Mouse (Mus musculus) ZHBTc4 (cell line): ENCODE measurements around the gene Tmbim7.

Experiments
- DNase-seq: peaks from one replicate; pipeline ENCODE4 v3.0.0-alpha.2; 2011; ENCODE audit warnings: low read depth, low spot score

Gene Tmbim7

DNA sequence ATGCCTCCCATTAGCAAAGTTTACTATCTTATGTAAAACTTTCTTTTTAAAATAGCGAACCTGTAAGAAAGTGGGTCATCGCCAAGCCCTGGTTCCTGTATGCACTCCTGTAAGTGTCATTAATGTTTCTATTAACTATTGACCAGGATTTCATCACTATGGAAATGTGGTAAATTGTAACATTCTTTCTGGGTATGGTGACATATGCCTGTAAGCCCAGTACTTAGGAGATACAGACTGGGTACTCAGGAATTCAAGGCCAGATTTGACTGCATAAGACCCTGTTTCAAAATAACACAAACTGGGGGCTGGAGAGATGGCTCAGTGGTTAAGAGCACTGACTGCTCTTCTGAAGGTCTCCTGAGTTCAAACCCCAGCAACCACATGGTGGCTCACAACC is 14.2 kb downstream of the Tmbim7 start:
- DNase-seq = no peak

DNA sequence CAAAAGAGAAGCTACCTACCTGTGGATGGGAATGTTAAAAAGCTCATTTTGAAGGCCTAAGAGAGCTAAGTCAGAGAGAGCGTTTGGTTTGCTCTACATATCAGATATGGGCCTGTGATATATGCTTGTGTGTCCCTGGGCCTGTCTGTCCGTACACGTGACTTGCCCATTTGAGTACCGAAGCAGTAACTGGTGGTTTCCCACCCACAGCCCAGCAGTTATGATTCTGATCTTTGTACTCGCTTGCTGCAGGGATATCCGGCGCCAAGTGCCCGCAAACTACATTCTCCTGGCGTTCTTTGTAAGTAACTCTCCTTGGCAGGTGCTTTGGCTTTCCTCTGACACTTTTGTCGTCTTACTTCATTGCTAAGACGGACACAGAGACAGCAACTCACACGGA is 15.6 kb downstream of the Tmbim7 start:
- no peak for DNase-seq

DNA sequence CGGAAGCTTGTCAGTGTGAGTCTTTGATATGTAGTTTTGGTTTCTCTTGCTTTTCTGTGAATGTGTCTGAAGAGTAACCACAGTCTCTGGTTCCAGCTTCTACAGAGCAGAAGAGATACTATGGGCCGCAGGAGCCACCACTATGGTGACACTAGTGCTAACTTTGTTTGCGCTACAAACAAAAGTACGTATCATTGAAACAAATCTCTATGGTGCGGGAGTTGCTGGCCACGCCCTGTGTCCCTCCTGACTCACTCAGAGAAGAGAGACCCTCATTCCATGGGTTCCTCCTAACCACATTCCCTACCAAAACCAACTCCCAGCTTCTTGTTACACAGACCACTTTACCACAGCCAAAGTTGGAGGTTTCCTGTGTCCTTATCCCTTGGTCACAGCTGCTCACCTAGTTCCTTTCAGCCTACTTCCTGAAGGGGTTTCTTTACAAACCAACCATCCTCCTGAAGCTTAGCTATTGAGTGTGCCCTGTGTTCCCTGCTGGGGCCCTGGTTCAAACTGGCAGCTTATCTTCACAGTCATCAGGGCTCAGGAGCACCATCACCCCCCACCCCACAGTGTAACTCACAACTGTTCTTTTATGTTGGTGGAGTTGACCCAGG is 19.1 kb downstream of the Tmbim7 start:
- peak; percentile 30 for DNase-seq

- DNase-seq = no peak
Observed at GRCm38 (mm10) chr5:3688298-3688697, 37.3 kb downstream of the Tmbim7 start.

- DNase-seq = no peak
Observed at GRCm38 (mm10) chr5:3691283-3691682, 40.3 kb downstream of the Tmbim7 start.

DNA sequence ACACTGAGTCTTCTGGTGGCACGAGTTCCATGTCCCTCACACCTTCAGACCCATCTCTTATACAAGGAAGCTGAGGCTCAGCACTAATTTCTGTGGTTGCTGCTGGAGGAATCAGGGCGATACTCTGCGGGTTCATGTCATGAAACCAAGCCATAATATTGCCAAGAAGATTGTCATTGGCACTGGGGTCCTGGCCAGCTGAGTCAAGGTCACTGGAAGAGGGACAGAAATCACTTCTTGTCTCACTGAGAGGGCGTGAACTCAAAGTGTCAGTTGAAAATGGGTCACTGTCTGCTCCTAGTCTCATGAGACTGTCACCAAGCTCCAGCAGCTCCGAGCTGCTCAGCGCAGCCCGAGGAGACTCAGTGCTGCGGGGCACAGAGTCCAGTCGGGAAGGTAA is 42.0 kb downstream of the Tmbim7 start:
- DNase-seq = no peak

GRCm38 (mm10) chr5:3695191-3695590 is 44.2 kb downstream of the Tmbim7 start:
- DNase-seq = no peak

DNA sequence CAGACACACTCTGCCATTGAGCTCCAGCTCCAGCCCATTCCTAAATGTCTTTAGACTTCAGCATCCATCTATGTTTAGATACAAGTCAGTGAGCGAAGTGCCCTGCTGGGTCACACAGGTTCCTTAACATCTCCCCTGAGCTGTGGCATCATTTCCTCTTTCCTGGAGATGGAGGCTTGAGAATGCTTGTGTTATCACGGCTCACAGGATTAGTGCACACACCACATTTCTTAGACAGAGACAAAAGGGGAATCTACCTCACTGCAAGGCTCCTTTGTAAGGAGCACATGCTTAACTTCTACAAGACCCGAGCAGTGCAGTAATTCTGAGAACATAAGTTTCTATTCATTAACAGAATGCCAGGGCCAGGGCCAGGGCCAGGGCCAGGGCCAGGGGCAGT is 45.0 kb downstream of the Tmbim7 start:
- DNase-seq = no peak

DNA sequence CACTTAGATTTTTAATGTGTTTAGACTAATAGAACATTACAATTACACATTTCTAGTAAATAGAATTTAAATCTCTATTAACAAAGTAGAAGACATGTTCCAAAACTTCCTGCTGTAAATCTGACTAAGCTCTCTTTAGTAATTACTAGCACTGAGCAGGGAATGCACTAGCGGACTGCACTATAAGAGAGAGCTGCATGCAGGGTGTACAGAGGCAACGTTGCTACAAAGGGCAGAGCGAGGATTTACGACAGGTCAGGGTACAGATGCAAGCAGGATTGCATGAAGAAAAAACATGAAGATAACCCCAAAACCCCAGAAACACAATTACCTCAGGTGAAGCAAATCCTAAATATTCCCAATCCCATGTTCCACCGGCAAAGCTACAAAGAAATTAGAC is 49.0 kb downstream of the Tmbim7 start:
- no peak for DNase-seq

- DNase-seq = no peak
Observed at GRCm38 (mm10) chr5:3702180-3702579, 51.2 kb downstream of the Tmbim7 start.

DNA sequence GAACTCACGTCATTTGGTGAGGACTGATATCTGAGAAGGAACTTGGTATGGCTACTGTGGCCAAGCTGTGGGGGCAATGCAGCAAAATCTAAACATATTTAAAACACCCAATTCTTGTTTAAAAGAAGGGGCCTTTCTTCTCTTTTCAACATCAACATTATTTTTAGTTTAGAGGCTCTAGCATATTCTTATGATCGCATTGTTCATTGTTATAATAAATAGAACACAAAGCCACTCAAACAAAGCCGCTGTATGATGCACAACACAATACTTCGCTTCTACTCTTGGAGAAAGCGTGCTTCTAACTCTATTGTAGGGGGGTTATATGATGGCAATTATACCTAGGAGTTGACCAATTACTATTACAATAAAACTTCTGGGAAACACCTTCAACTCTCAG is 64.8 kb downstream of the Tmbim7 start:
- no peak for DNase-seq

- no peak for DNase-seq
Observed at GRCm38 (mm10) chr5:3719371-3719770, 68.4 kb downstream of the Tmbim7 start.

DNA sequence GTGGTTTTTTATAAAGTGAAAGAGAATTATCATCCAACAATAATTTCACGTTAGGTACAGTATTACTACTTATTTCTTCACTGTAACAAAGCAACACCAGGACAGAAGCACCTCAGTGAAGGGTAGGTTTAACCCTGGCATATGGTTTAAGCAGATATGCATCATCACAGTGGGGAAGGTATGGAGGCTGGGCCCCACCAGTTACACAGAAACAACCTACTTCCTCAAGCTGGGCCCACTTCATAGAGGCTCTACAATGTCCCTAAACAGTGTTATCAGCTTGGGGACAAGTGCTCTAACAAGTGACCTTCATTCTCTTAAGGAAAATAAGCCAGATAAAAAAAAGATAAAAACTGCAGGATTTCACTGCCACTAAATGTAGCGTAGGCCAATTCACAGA is 71.9 kb downstream of the Tmbim7 start:
- DNase-seq = no peak

- DNase-seq = no peak
Observed at GRCm38 (mm10) chr5:3723415-3723814, 72.4 kb downstream of the Tmbim7 start.

DNA sequence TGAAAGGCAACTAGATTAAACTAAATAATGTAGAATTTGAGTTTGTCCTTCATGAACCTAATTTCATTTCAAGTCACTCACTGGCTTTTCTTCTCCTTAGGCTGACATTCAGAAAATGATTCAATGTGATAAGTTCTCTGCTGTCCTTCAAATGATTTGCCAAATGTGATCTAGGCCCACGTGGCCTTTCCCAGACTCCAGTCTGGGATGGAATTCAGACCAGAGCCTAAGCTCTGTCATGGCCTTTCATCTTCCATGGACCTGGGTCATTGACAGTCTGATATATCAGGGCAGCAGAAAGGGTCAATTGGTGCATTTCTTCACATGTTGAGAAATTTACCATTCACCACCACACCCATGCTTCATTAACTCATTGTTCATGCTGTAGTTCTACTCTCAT is 74.5 kb downstream of the Tmbim7 start:
- no peak for DNase-seq

- no peak for DNase-seq
Observed at GRCm38 (mm10) chr5:3728820-3729219, 77.8 kb downstream of the Tmbim7 start.
